Mouse (Mus musculus) embryonic fibroblast, embryonic 13.5 days (primary cell): ENCODE results near the gene Haao.

Experiments
- CTCF ChIP-seq: IDR thresholded peaks from 2 replicates; pipeline ENCODE4 v1.5.1; 2011; ENCODE audit warnings: mild to moderate bottlenecking, control low read depth, low read length, moderate library complexity, borderline replicate concordance; ENCODE audit not compliant: insufficient read depth
- POLR2A ChIP-seq: IDR thresholded peaks from 2 replicates; pipeline ENCODE4 v1.6.1; 2011; ENCODE audit warnings: low read depth, mild to moderate bottlenecking, control low read depth, low read length, moderate library complexity

GRCm38 (mm10) chr17:83848482-83848881, 719 bp upstream of the Haao start:
- TF ChIP-seq POLR2A (no peak), CTCF (no peak)
